ENCODE assay signal across 8 mouse cellular contexts in the genomic region with DNA sequence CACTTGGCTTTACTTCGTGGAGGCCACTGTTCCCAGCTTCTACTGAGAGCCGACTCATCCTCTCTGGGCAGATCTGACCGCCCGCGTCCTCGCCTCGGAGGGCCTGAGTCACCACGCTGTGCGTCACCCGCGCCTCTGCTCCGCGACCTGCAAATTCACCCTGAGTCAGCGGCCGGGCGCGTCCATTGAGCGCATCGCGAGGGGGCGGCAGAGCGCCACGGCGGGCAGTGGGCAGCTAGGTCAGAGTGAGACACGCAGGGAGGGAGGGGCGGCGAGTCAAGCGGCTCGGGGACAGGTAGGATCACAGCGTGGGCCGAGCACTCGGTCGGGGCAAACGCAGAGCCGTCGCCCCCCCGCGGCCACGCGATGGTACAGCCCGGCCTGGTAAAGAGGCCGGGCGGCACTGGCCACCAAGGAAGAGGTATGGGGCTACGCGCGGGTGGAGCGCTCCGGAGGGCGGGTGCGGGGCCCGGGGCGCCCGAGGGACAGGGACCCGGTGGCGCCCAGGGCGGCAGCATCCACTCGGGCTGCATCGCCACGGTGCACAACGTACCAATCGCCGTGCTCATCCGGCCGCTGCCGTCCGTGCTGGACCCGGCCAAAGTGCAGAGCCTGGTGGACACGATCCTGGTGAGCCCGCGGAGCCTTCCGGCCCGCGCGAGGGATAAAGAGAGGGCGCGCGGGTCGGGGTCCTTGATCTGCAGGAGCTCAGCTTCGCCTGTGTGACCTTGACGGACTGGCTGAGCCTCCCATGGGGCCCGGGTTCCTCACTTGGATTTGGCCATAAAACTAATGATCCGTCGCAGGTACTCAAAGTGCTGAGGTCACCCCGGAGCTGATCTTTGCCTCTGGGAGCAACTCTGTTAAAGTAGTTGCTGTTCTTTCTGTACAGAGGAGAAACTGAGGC. TPM values are rescaled to one million over a fixed set of nuclear protein-coding genes. Genes with fewer than 3 reads are reported as not detected.
A peak's percentile ranks its signal among the peaks of the same experiment; 100 is the strongest.
DNase-seq lines count a peak whose midpoint lies in the region; ATAC-seq and TF ChIP-seq lines count a peak whose summit lies in the region.

TSS of gene Srxn1 (plus strand) at position 199 of the 907 bp plus-strand sequence.

- peak; percentile 79; the same call in 1 of the 2 replicates for TF ChIP-seq POLR2A in bone marrow, adult 2 months (IDR thresholded peaks at IDR 0.05; ENCODE audit: borderline replicate concordance, control insufficient read depth, low read depth, low read length)
- TF ChIP-seq POLR2A in heart, adult 2 months (IDR thresholded peaks at IDR 0.05; ENCODE audit: insufficient read depth, low read depth, low read length): peak; percentile 26
- TF ChIP-seq POLR2A in limb, embryonic 14.5 days (IDR thresholded peaks at IDR 0.05; ENCODE audit: borderline replicate concordance, extremely low read depth, insufficient read depth, insufficient read length): 0 out of 2 replicates have a peak, but pooled peaks have one; percentile 22
- TF ChIP-seq POLR2A in spleen, adult 2 months (IDR thresholded peaks at IDR 0.05; ENCODE audit: low read depth, low read length): no peak

- 0 out of 2 replicates have a peak, but pooled peaks cover 4% of the 10 kb centered on the region for H3K27me3 ChIP-seq in embryonic facial prominence, embryonic 15.5 days
- no peaks in the 10 kb centered on the region for H3K27me3 ChIP-seq in heart, adult 2 months (ENCODE audit: control insufficient read depth, insufficient read depth, low read length)
- no peaks in the 10 kb centered on the region for H3K27me3 ChIP-seq in limb, embryonic 14.5 days (ENCODE audit: control insufficient read depth, insufficient read depth, low read length)
- no peaks in the 10 kb centered on the region for H3K27me3 ChIP-seq in midbrain, embryonic 16.5 days (ENCODE audit: control insufficient read depth, insufficient read depth, low read depth, low read length)
- 0 out of 2 replicates have a peak, but pooled peaks cover 3% of the 10 kb centered on the region for H3K27me3 ChIP-seq in spleen, adult 2 months (ENCODE audit: control insufficient read depth, insufficient read depth, low read length)

- WGBS in bone marrow, adult 2 months: 1% methylated on average over 82 of the region's 84 CpGs
- 2% methylated on average over 82 of the region's 84 CpGs for WGBS in embryonic facial prominence, embryonic 15.5 days
- 1% methylated on average over 84 of the region's 84 CpGs for WGBS in heart, adult 2 months
- WGBS in limb, embryonic 14.5 days: 1% methylated on average over 67 of the region's 84 CpGs
- under 1% methylated on average over 83 of the region's 84 CpGs for WGBS in midbrain, embryonic 16.5 days
- 2% methylated on average over 84 of the region's 84 CpGs for WGBS in spleen, adult 2 months

- H3K4me1 ChIP-seq in bone marrow, adult 2 months (ENCODE audit: control insufficient read depth, insufficient read depth, low read length): no peaks in the 10 kb centered on the region
- H3K4me1 ChIP-seq in embryonic facial prominence, embryonic 15.5 days: peaks cover 7% of the 10 kb centered on the region
- H3K4me1 ChIP-seq in heart, adult 2 months (ENCODE audit: control insufficient read depth, insufficient read depth, low read length): peaks cover 9% of the 10 kb centered on the region
- peaks cover 5% of the 10 kb centered on the region; the same call in 1 of the 2 replicates for H3K4me1 ChIP-seq in limb, embryonic 14.5 days (ENCODE audit: control insufficient read depth, insufficient read depth, low read length)
- peaks cover 7% of the 10 kb centered on the region for H3K4me1 ChIP-seq in midbrain, embryonic 16.5 days (ENCODE audit: control insufficient read depth, insufficient read depth, low read length)
- peaks cover 9% of the 10 kb centered on the region; the same call in 1 of the 2 replicates for H3K4me1 ChIP-seq in spleen, adult 2 months (ENCODE audit: control insufficient read depth, insufficient read depth, insufficient read length)

- no peak for TF ChIP-seq EP300 in heart, adult 2 months (IDR thresholded peaks at IDR 0.05; ENCODE audit: insufficient read depth, low read depth, low read length)

- H3K9ac ChIP-seq in embryonic facial prominence, embryonic 15.5 days: peak within 1 kb of the TSS; percentile 72
- H3K9ac ChIP-seq in heart, adult 2 months (ENCODE audit: low read depth, low read length): peak within 1 kb of the TSS; percentile 90
- peak within 1 kb of the TSS; percentile 78 for H3K9ac ChIP-seq in limb, embryonic 14.5 days (ENCODE audit: low read depth, low read length, severe bottlenecking)
- H3K9ac ChIP-seq in midbrain, embryonic 16.5 days (ENCODE audit: low read depth, low read length): peak within 1 kb of the TSS; percentile 70

- H3K9me3 ChIP-seq in embryonic facial prominence, embryonic 15.5 days (replicated peaks): no peaks in the 10 kb centered on the region
- H3K9me3 ChIP-seq in limb, embryonic 14.5 days (ENCODE audit: control insufficient read depth, low read length): no peaks in the 10 kb centered on the region
- H3K9me3 ChIP-seq in midbrain, embryonic 16.5 days (replicated peaks; ENCODE audit: control insufficient read depth, low read length, poor library complexity, severe bottlenecking): no peaks in the 10 kb centered on the region

- intact Hi-C loops in heart, adult 2 months (cut with DNase I): loop anchor here (2.0 kb wide), 1 partner anchor 77 kb away; no protein-coding TSS in a partner anchor

- H3K4me3 ChIP-seq in bone marrow, adult 2 months (replicated peaks; ENCODE audit: control insufficient read depth, low read depth, low read length): peak within 1 kb of the TSS; percentile 76
- H3K4me3 ChIP-seq in embryonic facial prominence, embryonic 15.5 days (replicated peaks): peak within 1 kb of the TSS; percentile 69
- peak within 1 kb of the TSS; percentile 98 for H3K4me3 ChIP-seq in heart, adult 2 months
- H3K4me3 ChIP-seq in limb, embryonic 14.5 days (replicated peaks; ENCODE audit: low read length): peak within 1 kb of the TSS; percentile 62
- peak within 1 kb of the TSS; percentile 50 for H3K4me3 ChIP-seq in midbrain, embryonic 16.5 days (ENCODE audit: low read depth, low read length)
- peak within 1 kb of the TSS; percentile 50 for H3K4me3 ChIP-seq in spleen, adult 2 months (ENCODE audit: extremely low read depth, insufficient read depth, insufficient read length)

- no peaks in the 10 kb centered on the region for H3K79me2 ChIP-seq in heart, adult 2 months (replicated peaks; ENCODE audit: control insufficient read depth, insufficient read depth, low read length)

- peak; percentile 85 for ATAC-seq in embryonic facial prominence, embryonic 15.5 days (ENCODE audit: insufficient number of reproducible peaks, low FRiP score, low TSS enrichment, low read depth)
- ATAC-seq in limb, embryonic 14.5 days (ENCODE audit: low FRiP score, low read depth): peak; percentile 87
- peak; percentile 84 for ATAC-seq in midbrain, embryonic 16.5 days

- no peak for TF ChIP-seq CTCF in bone marrow, adult 2 months (IDR thresholded peaks at IDR 0.05; ENCODE audit: control insufficient read depth, insufficient read depth, low read length)
- TF ChIP-seq CTCF in heart, adult 2 months (IDR thresholded peaks at IDR 0.05): peak; percentile 63
- TF ChIP-seq CTCF in spleen, adult 2 months (IDR thresholded peaks at IDR 0.05; ENCODE audit: extremely low read depth, insufficient read depth, insufficient read length, insufficient replicate concordance): peak; percentile 13; the same call in 1 of the 2 replicates

- H3K36me3 ChIP-seq in embryonic facial prominence, embryonic 15.5 days: no peaks in the 10 kb centered on the region
- H3K36me3 ChIP-seq in heart, adult 2 months (ENCODE audit: control insufficient read depth, insufficient read depth, low read length): no peaks in the 10 kb centered on the region
- H3K36me3 ChIP-seq in limb, embryonic 14.5 days (ENCODE audit: control insufficient read depth, insufficient read depth, low read length): no peaks in the 10 kb centered on the region; the same call in 1 of the 2 replicates
- H3K36me3 ChIP-seq in midbrain, embryonic 16.5 days (ENCODE audit: control insufficient read depth, insufficient read depth, low read length): no peaks in the 10 kb centered on the region
- no peaks in the 10 kb centered on the region for H3K36me3 ChIP-seq in spleen, adult 2 months (ENCODE audit: control insufficient read depth, insufficient read depth, low read length)

- peak; percentile 99 for DNase-seq in 3134 (ENCODE audit: extremely low read depth, insufficient read length, low spot score)
- DNase-seq in heart, adult 2 months: peak; percentile 91 to 92
- DNase-seq in kidney, adult 8-10 months: peak; percentile 83 to 85
- DNase-seq in limb, embryonic 14.5 days (ENCODE audit: low spot score): peak; percentile 64
- DNase-seq in spleen, adult 2 months (ENCODE audit: low read depth in 1 of 2, low spot score in 2 of 2): peak in 1 of 2 experiments; percentile 16

- peak within 1 kb of the TSS; percentile 86 for H3K27ac ChIP-seq in bone marrow, adult 2 months (ENCODE audit: control insufficient read depth, insufficient read depth, low read depth, low read length, poor library complexity)
- H3K27ac ChIP-seq in embryonic facial prominence, embryonic 15.5 days (replicated peaks): no peak within 1 kb of the TSS
- peak within 1 kb of the TSS; percentile 95 for H3K27ac ChIP-seq in heart, adult 2 months
- H3K27ac ChIP-seq in limb, embryonic 14.5 days (replicated peaks; ENCODE audit: low read depth, low read length): no peak within 1 kb of the TSS
- peak within 1 kb of the TSS; percentile 62 for H3K27ac ChIP-seq in midbrain, embryonic 16.5 days (ENCODE audit: low read length)
- peak within 1 kb of the TSS; percentile 59; the same call in 1 of the 2 replicates for H3K27ac ChIP-seq in spleen, adult 2 months (ENCODE audit: insufficient read depth, low read length)

- peak within 1 kb of the TSS; percentile 89 for H3K4me2 ChIP-seq in embryonic facial prominence, embryonic 15.5 days (replicated peaks)
- H3K4me2 ChIP-seq in limb, embryonic 14.5 days (replicated peaks; ENCODE audit: low read depth, low read length, severe bottlenecking): peak within 1 kb of the TSS; percentile 90
- peak within 1 kb of the TSS; percentile 80 for H3K4me2 ChIP-seq in midbrain, embryonic 16.5 days (ENCODE audit: low read length)

RNA-seq across cellular contexts. Expression of gene Srxn1, which starts in this region (rescaled TPM):
- polyA plus RNA-seq in bone marrow, adult 2 months (2011; ENCODE audit: insufficient read depth, insufficient read length, low replicate concordance, missing spikeins): 8.9 and 11.6 TPM in 2 replicates
- polyA plus RNA-seq in embryonic facial prominence, embryonic 15.5 days (2015; fragmentation: Nextera tagmentation; extraction: Ambion mirVana): 11.0 and 11.5 TPM in 2 replicates
- 10 to 100 TPM; 19.2 to 23.9 TPM for total RNA-seq in heart, adult 2 months (2021)
- 35.9 and 40.0 TPM in 2 replicates for polyA plus RNA-seq in heart, adult 2 months (2012; rRNA removed)
- polyA plus RNA-seq in limb, embryonic 14.5 days (2012; rRNA removed): 11.2 and 13.0 TPM in 2 replicates
- 9.1 and 9.5 TPM in 2 replicates for polyA plus RNA-seq in limb, embryonic 14.5 days (2014; fragmentation: Nextera tagmentation; extraction: Ambion mirVana)
- 21.8 and 25.4 TPM in 2 replicates for polyA plus RNA-seq in midbrain, embryonic 16.5 days (2015; fragmentation: Nextera tagmentation; extraction: Ambion mirVana)
- 13.3 and 15.2 TPM in 2 replicates for polyA plus RNA-seq in spleen, adult 2 months (2012; rRNA removed)

Comparison
In these comparisons a context has a peak if more than half of its experiments do, and no peak if none do; other contexts are left out.
1. H3K27ac ChIP-seq: peak in bone marrow, adult 2 months (single experiment), heart, adult 2 months (single experiment), midbrain, embryonic 16.5 days (single experiment) and spleen, adult 2 months (single experiment); none in embryonic facial prominence, embryonic 15.5 days (single experiment) and limb, embryonic 14.5 days (single experiment).
2. Peak in every context shown above with its lines, with median percentiles within 50 percentile points of each other: H3K4me3 ChIP-seq, ATAC-seq, H3K4me2 ChIP-seq and H3K9ac ChIP-seq.